Mouse (Mus musculus) CH12F3 (cell line): Measurements from ENCODE around the gene Gtf2ird2.

Experiments used
- in situ Hi-C: fragments of 300-500 bp; cut with MboI; formaldehyde crosslinking; loops from 2 replicates; pipeline ENCODE4 v1.14.3; 2020; ENCODE audit warnings: low sequenced_read_pairs

Gene Gtf2ird2

DNA sequence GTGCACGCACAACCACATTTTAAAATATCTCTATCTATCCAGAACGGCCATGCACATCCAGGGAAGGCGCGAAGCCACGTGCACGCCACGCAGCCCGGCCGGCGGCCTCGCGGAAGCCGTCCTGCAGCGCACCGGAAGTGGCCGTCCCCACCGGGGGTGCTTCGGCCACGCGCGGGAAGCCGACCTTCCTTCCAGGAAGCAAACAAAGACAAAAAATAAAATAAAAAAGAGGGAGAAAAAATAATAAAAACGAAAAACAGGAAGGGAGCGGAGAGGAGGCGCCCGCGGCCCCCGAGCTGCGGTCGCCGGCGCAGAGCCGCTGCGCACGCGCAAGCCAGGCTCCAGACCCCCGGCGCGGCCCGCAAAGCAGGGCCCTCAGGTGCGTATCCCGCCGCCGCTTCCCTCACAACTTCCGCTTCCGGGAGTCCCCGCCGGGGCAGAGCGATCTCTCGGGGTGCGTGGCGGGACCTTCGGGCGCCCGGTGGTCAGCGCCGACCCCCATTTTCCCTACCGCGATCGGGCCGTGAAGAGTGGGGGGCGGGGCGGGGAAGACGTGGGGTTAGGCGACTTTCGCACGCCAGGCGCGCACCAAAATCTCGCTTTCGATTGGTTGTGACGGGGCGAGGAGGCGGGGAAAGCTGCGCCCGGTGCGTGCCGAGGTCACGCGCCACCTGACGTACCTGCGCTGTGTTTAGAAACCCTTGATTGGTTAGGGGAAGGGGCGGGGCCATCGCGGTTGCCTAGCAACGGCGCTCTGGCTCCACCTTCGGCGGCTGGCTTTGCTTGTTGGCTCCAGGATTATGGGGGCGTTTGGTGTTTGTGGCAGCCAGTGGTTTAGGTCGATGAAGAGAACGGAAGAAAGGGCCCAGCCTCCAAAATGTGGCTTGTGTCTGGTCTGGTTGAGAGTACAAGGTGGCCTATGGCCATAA is at the start of gene Gtf2ird2:
TSS of gene Gtf2ird2 (plus strand) at position 140 of the 929 bp plus-strand sequence.
- in situ Hi-C loops: loop anchor here (10.0 kb wide), 1 partner anchor 161 kb away; no protein-coding TSS in a partner anchor

DNA sequence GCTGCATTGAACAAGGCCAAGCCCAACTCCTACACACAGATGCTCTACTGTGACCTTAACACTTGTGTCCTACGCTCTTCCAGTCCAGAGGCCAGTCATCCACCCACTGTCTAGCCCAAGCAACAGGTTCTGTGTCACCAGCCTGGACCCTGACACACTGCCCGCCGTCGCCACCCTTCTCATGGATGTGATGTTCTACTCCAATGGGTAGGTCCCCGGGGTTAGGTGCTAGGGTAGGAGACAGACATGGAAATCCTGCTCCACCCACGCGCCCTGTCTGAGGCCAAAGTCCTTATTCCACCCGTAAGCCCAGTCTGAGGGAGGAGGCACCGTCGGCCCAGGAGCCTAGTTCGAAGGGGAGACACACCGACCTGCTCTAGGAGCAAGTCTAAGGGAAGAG is 47.8 kb upstream of the Gtf2ird2 start:
- in situ Hi-C loops: no loop called here

DNA sequence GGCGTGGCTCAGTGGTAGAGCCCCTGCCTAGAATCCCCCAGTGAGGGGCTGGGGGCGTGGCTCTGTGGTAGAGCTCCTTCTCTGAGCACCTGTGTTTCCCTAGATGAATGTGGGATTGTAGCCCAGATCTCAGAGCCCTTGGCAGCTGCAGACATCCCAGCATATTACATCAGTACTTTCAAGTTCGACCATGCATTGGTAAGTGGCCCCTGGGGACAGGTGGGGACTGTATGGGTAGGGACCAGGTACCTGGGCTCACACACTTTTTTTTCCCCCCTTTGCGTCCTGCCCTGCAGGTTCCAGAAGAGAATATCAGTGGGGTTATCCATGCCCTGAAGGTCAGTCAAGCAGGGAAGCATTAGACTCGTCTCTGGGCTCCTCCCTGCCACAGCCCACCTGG is 45.9 kb upstream of the Gtf2ird2 start:
- in situ Hi-C loops: no loop called here

DNA sequence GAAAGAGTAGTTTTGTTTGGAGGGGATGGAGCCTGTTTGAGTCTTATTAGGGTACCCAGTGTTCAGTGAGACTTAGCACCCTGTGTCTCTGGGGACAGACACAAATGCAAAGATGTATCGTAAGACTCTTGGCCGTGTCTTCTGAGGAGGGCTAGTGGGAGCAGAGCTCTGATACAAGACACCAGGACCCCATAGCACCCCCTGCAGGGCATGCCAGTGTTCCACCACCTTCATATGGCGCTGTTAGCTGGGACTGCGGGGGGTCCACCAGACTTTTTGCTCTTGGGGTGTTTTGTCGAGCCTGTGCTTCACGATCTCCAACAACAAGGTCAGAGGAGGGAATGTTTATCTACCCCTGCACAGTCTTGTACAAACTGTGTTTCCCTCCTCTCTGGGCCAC is 44.4 kb upstream of the Gtf2ird2 start:
- in situ Hi-C loops: no loop called here

DNA sequence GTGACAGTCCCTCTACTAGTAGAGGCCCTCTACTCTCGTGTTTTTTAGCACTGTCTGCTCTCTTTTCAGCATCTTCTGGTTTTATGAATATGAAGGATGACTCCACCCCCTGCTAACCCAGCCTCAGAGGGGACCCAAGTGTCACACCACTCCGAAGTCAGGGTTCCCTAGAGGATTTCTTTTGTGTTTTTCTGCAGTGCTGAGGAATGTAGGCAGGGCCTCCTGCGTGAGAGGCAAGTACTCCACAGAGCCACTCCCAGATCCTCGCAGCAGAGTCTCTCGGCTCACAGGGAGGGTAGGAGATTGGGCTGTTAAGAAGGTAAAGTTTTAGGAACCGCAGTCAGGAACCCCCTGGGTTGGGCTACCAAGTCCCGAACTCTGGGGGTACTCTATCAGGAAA is 42.6 kb upstream of the Gtf2ird2 start:
- in situ Hi-C loops: no loop called here

DNA sequence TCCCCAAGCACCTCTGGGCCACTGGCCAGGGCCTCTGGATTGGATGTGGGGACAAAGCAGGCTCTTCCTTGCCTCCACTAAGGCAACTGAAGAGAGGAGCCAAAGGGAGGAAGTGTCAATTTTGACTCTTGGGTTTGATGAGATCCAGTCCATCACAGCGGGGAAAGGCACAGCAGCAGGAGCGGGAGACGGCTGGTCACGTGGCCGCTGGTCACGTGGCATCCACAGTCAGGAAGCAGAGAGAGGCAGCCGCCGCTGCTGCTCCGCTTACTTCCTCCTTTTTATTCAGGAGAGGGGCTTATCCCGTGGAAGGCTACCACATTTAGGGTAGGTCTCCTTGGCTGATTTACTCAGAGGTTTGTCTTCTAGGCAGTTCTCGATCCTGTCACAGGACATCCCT is 41.4 kb upstream of the Gtf2ird2 start:
- in situ Hi-C loops: no loop called here

DNA sequence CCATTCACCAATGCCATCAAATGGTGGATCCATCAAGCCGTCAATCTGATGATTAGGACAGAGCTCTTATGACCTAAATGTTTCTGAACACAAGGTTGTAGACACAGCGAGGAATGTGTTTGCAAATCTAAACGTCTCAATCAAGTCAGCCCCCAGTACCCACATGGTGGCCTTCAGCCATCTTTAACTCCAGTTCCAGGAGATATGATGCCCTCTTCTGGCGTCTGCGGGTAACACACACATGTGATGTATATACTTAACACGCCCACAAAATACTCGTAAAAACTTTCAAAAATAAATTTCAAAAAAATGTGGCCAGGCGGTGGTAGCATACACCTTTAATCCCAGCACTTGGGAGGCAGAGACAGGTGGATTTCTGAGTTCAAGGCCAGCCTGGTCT is 38.8 kb upstream of the Gtf2ird2 start:
- in situ Hi-C loops: no loop called here

DNA sequence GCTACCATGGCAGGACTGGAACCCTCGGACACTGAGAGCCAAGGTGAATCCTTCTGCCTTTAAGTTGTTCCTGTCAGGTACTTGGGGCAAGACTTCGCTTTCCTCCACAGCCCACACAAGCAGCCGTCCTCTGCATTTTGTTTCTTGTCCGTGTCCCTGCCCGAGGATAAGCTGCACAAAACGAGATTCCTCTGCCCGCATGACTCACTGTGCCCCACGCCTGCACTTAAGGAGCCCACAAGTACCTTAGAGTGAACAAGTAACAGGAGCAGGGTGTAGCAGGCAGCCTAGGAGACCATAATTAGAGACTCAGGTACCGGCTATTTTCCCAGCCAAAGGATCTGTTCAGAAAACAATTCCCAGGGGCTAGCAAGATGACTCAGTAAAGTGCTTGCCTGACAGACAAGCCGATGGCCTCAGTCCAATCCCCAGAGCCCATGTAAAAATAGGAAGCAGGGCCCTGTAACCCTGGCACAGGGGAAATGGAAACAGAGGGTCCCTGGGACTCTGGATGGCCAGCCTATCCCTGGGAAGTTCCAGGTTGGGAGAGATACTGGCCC is 36.5 kb upstream of the Gtf2ird2 start:
- in situ Hi-C loops: no loop called here

DNA sequence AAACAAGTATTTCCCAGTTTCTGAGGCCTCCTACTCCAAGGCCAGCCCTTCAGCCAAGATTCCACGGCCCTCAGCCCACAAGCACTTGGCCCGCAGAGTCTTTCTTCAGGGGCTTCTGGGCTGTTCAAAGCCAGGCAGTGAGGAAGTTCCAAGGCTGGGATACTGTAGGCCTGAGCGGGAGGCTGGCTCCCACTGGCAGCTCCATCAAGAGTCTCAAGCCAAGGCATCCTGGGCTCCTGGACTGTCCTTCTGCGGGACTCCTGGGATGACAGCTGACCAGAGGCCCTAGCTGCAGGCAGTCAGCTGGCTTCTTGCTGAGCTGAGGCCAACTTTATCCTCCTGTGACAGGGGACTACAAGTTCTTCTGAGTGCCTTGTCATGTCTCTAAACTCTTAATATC is 35.7 kb upstream of the Gtf2ird2 start:
- in situ Hi-C loops: no loop called here

DNA sequence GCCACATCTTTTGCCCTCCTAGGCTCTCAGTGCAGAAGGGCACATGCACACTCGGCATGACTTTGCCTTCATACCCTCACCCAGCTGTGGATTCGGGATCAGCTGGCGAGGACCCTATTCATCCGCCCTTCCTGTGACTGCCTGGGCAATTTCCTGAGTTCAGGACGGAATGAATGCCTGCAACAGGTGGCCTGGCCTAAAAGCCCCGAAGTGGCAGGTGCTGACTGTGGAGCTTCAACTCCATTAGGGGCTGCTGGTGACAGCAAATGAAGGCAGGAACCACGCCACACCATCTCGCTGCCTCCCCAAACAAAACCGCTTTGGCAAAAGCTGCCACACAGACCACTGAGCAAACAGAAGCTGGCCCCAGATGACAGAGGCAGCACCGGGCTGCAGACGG is 31.9 kb upstream of the Gtf2ird2 start:
- in situ Hi-C loops: no loop called here

DNA sequence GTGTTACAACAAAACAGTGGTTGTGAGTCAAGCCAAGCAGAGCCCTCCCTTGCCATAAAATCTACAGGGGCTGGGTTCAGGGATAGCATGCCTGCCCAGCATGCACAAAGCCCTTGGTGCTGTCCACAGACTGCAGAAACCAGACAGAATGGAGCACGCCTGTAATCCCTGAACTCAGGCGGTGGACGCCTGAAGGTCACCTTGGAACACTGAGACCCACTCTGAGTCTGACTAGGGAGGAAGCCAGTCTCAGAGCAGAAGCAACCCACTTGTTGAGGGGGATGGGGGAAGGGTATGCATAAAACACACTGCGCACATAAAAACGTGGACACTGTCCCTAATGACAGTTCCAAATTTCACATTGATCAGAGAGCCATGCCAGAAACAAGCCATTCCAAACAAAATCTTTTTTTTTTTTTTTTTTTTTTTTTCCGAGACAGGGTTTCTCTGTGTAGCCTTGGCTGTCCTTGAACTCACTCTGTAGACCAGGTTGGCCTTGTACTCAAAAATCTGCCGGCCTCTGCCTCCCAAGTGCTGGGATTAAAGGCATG is 27.8 kb upstream of the Gtf2ird2 start:
- in situ Hi-C loops: no loop called here

DNA sequence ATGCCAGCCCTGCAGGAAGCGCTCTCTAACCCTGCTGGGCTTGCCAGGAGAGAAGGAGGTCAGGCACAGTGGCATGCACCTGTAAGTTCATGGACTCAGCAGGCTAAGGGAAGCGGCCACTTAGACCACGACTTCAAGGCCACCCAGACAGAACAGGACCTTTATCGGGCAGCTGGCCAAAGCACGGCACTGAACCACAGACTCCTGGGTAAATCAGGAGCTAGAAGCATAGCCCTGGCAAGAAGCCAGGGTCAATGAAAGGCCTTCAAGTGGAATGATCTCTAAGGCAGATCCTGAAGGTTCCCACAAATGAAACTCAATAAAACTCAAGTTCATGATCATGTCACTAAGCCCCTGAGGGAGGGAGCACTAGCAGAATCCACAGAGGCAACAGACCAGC is 19.1 kb upstream of the Gtf2ird2 start:
- in situ Hi-C loops: no loop called here

DNA sequence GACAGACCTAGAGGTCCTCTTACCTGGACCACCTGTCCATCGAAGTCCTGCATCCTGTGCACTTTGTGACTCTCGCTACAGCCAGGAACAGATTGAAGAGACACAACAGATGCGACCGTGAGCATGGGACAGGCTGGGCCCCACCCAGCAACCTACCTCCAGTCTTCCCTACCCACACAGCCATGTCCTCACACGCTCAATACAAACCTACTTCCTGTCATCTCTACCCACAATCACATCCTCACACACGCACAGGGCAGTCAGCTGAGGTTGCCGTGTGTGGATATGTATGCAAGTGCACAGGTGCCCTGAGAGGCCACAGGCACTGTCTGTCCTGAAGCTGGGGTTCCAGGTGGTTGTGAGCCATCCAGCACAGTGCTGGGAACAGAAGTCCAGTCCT is 17.2 kb upstream of the Gtf2ird2 start:
- in situ Hi-C loops: no loop called here

DNA sequence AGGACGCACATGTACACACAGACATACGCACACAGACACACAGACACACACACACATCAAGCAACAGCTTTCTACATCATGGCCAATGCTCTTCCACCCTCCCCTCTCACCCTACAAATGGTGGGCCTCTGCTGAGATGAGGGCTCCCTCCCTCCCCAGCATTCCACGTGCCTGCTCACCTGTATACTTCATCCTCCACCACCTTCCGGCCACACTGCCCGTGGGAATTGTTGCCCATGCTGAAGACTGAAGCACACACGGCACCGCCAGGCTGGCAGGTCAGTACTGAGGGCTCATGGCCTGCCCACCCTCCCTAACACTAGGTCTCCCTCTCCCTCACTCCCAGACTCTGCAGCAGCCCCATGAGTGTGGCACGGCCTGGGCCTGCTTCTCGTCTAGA is 15.8 kb upstream of the Gtf2ird2 start:
- in situ Hi-C loops: no loop called here

DNA sequence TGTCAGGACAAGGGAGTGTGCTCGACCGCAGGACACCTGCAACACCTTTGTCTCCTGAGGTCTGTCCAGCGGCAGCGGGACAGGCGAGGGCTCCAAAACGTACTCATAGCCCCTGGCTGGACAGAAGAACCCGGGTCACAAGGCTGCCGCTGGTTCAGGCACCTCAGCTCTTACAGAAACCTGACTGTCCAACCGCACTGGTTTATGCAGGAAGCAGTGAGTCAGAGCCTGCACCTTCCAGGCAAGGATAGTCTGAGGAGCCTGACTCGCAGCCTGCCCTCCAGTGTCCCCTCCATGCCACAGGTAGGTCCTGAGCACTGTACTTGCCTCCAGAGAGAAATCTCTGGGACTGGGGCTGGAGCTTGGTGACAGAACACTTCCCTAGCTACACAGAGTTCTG is 14.6 kb upstream of the Gtf2ird2 start:
- in situ Hi-C loops: no loop called here

DNA sequence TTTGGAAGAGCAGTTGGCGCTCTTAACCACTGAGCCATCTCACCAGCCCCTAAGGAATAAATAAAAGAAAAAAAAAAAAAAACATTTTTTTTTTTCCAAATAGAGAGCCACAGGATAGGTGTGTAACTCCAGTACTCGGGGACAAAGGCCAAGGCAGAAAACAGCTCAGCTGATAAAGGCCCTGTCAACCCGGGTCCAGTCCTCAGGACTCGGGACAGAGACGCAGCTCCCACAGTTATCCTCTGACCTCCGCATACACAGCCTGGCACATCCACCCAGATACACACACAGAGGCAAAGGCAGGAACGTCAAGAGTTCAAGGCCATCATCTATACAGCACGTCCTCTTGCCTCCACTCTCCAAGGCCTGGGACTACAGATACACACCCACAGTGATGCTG is 13.7 kb upstream of the Gtf2ird2 start:
- in situ Hi-C loops: loop anchor here (10.0 kb wide), 1 partner anchor 315 kb away; no protein-coding TSS in a partner anchor

DNA sequence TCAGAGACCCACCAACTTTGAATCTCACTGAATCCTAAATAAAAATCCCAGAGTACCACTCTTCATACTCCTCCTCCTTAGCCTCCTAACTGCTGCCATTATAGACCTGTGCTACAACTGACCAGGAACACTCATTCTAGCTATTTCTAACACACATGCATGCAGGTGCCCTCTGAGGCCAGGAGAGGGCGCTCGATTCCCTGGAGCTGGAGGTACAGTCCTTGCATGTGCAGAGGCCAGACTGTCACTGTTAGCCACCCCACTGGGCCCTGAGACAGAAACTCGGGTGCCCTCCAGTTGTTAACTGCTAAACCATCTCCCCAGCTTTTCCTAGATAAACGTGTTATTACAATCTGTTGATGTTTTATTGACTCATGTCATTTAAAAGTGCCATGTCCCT is 10.6 kb upstream of the Gtf2ird2 start:
- in situ Hi-C loops: loop anchor here (10.0 kb wide), 1 partner anchor 312 kb away; no protein-coding TSS in a partner anchor

DNA sequence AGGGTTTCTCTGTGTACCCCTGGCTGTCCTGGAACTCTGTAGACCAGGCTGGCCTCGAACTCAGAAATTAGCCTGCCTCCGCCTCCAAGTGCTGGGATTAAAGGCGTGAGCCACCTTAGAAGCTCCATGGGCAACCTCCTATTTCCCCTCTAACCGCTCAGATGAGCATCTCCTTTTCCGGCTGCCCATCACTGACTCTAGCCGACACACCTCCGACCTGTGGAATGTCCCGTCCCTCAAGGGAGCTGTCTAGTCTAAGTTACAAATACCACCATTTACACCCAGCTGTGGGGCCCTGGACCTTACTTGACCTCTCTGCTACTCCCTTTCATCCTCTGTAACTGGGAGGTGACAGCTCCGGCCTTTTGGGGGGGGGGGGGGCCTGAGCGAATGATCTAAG is 8.1 kb upstream of the Gtf2ird2 start:
- in situ Hi-C loops: loop anchor here (10.0 kb wide), 1 partner anchor 309 kb away; no protein-coding TSS in a partner anchor

DNA sequence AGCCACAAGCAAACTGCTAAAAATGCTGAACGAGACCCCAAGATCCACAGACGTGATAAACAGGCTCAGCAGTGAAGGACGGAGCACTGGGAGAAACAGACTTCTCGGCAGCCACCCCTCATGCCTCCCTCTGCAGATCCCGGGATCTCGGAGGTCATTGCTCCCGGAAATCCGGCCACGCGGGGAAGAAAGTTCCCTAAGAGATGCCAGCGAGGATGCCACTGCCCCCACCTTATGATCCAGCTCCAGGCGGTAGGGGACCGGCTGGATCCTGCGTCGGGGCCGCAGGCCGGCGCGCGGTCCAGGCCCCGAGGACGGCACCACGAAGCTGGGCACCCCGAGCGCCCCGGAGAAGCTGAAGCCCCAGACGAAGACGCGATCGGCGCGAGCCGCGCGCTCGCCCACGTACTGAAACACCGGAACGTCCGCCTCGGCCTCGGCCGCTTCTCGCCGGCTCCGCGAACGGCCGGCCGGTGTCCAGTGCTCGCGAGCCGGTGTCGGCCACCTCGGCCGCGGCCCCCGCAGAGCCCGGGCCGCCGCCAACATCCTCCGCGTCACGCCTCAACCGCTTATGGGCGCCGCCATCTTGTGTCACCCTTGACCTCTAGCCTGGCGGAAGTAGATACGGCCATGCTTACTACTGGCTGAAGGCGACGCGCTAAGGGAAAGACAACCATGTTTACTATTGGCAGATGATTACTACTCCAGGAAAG is 7.5 kb upstream of the Gtf2ird2 start, which contains the start of gene Rcc1l:
TSS of gene Rcc1l (minus strand) at position 606 of the 713 bp plus-strand sequence.
- in situ Hi-C loops: loop anchor here (10.0 kb wide), 1 partner anchor 308 kb away; no protein-coding TSS in a partner anchor

DNA sequence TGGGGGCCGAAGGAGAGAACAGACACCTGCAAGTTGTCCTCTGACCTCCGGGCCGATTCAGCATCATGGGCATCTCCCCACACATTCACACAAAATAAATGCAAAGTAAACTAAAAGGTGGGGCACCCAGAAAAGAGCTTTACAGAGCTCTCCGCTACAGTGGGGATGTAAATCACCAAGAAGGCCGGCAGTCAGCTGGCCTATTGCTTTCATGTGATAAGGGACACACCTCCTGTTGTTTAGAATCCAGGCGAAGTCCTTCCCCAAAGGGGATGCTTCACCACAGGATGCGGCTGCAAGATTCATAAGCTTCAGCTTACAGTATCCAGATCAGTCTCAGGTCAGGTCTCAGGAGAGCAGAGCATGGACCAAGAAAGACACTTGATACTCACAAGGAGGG is 5.3 kb upstream of the Gtf2ird2 start:
- in situ Hi-C loops: loop anchor here (10.0 kb wide), 1 partner anchor 306 kb away; no protein-coding TSS in a partner anchor

DNA sequence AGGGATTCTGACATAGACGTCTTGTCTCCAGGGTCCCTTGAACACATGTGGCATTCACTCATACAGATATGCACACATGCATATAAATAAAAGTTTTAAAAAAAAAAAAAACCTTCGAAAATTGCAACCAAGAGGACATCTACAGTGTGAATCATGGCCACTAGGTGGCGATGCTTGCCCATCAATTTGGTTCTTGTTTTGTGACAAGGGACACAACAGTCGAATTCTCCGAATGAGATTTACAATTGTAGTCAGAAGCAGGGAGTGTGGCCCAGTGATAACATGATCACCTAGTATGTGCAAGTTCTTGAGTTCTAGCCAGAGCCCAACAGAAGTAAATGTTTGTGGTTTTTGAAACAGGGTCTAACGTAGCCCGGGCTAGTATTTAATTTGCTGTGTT is 3.9 kb upstream of the Gtf2ird2 start:
- in situ Hi-C loops: loop anchor here (10.0 kb wide), 2 partner anchors 165 to 305 kb away; no protein-coding TSS in a partner anchor
